Mouse (Mus musculus): ENCODE results near the gene Sympk. TPM values are rescaled to one million over a fixed set of nuclear protein-coding genes. Genes with fewer than 3 reads are reported as not detected.

Gene Sympk
- polyA plus RNA-seq (2012; fragmentation: generic; extraction: Trizol): 90.3 TPM

- no peaks in the 10 kb centered on the region for H3K36me3 ChIP-seq (ENCODE audit: control insufficient read depth, insufficient read depth)
- peaks cover 20% of the 10 kb centered on the region for H3K79me2 ChIP-seq (ENCODE audit: control insufficient read depth, insufficient read depth)
- peaks cover 3% of the 10 kb centered on the region for H3K27me3 ChIP-seq (ENCODE audit: control insufficient read depth, insufficient read depth, insufficient read length)
- no peak for TF ChIP-seq MYOG (IDR thresholded peaks at IDR 0.05; ENCODE audit: control insufficient read depth in 1 of 3, insufficient read depth in 1 of 3, insufficient read length in 2 of 3, low read depth in 2 of 3)
- TF ChIP-seq POLR2A (IDR thresholded peaks at IDR 0.05; ENCODE audit: insufficient read length, low read depth): peak; percentile 77
- no peak for TF ChIP-seq TCF3 (IDR thresholded peaks at IDR 0.05; ENCODE audit: insufficient read length, low read depth)
- TF ChIP-seq CEBPB (IDR thresholded peaks at IDR 0.05; ENCODE audit: insufficient read depth, poor library complexity, severe bottlenecking): no peak
- no peak for TF ChIP-seq MYOD1 (IDR thresholded peaks at IDR 0.05; ENCODE audit: control insufficient read depth in 1 of 3, insufficient read length in 2 of 3, low read depth in 2 of 3)
- peak; percentile 71 for TF ChIP-seq POLR2AphosphoS2 (IDR thresholded peaks at IDR 0.05; ENCODE audit: insufficient read length, low read depth)
- TF ChIP-seq SRF (IDR thresholded peaks at IDR 0.05; ENCODE audit: control insufficient read depth, insufficient read length, low read depth): no peak
- no peak for TF ChIP-seq REST (IDR thresholded peaks at IDR 0.05; ENCODE audit: insufficient read depth, insufficient read length)
- no peak for TF ChIP-seq E2F4 (IDR thresholded peaks at IDR 0.05; ENCODE audit: insufficient read depth)
- peak within 1 kb of the TSS; percentile 91 for H3K4me2 ChIP-seq (ENCODE audit: low read depth)
- peak within 1 kb of the TSS; percentile 60 for H3K4me3 ChIP-seq
- peak within 1 kb of the TSS; percentile 77 for H3ac ChIP-seq (ENCODE audit: control insufficient read depth, insufficient read length)
These were observed at the start of gene Sympk for GRCm38 (mm10) chr7:19024096-19024506. Gene Sympk, plus strand, starts transcription at chr7:19024377.

DNA sequence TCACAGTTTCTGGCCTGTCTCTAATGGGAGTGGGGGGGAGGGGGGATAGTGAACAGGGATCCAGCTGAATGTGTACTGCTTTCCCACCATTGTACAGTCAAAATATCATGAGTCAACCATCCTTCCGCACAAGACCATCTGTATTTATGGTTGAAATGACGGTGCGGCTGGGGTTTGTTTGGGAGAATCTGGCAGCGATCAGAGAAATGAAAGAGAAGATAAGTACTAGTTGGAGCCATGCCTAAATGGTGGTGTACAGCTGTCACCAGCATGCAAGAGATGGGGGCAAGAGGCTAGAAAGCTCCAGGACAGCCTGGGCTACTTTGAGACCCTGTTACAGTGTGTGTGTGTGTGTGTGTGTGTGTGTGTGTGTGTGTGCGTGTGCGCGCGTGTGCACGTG is 45.8 kb upstream of the Sympk start:
- Histone ChIP-seq H3K27me3 (ENCODE audit: control insufficient read depth, insufficient read depth, insufficient read length) (peaks cover 8% of the 10 kb centered on the region), H3K4me3 (no peak overlapping the region), H3ac (ENCODE audit: control insufficient read depth, insufficient read length) (no peak overlapping the region), H3K79me2 (ENCODE audit: control insufficient read depth, insufficient read depth) (no peaks in the 10 kb centered on the region), H3K4me2 (ENCODE audit: low read depth) (no peak overlapping the region), H3K36me3 (ENCODE audit: control insufficient read depth, insufficient read depth) (no peaks in the 10 kb centered on the region)
- TF ChIP-seq MYOD1 (IDR thresholded peaks at IDR 0.05; ENCODE audit: control insufficient read depth in 1 of 3, insufficient read length in 2 of 3, low read depth in 2 of 3) (peak in 2 of 3 experiments; percentile 30 to 51), TCF3 (IDR thresholded peaks at IDR 0.05; ENCODE audit: insufficient read length, low read depth) (no peak), POLR2AphosphoS2 (IDR thresholded peaks at IDR 0.05; ENCODE audit: insufficient read length, low read depth) (no peak)

- peaks cover 26% of the 10 kb centered on the region for H3K27me3 ChIP-seq (ENCODE audit: control insufficient read depth, insufficient read depth, insufficient read length)
- no peaks in the 10 kb centered on the region for H3K36me3 ChIP-seq (ENCODE audit: control insufficient read depth, insufficient read depth)
- H3K4me2 ChIP-seq (ENCODE audit: low read depth): no peak overlapping the region
- H3K4me3 ChIP-seq: no peak overlapping the region
- no peaks in the 10 kb centered on the region for H3K79me2 ChIP-seq (ENCODE audit: control insufficient read depth, insufficient read depth)
- TF ChIP-seq TCF3 (IDR thresholded peaks at IDR 0.05; ENCODE audit: insufficient read length, low read depth) (no peak), MYOD1 (IDR thresholded peaks at IDR 0.05; ENCODE audit: control insufficient read depth in 1 of 3, insufficient read length in 2 of 3, low read depth in 2 of 3) (no peak), TCF12 (IDR thresholded peaks at IDR 0.05; ENCODE audit: insufficient read depth, poor library complexity, severe bottlenecking) (no peak), MAX (IDR thresholded peaks at IDR 0.05; ENCODE audit: low read depth) (no peak), SRF (IDR thresholded peaks at IDR 0.05; ENCODE audit: control insufficient read depth, insufficient read length, low read depth) (no peak), POLR2A (IDR thresholded peaks at IDR 0.05; ENCODE audit: insufficient read length, low read depth) (no peak), MYOG (IDR thresholded peaks at IDR 0.05; ENCODE audit: control insufficient read depth in 1 of 3, insufficient read depth in 1 of 3, insufficient read length in 2 of 3, low read depth in 2 of 3) (no peak), CEBPB (IDR thresholded peaks at IDR 0.05; ENCODE audit: insufficient read depth, poor library complexity, severe bottlenecking) (no peak), E2F4 (IDR thresholded peaks at IDR 0.05; ENCODE audit: insufficient read depth) (no peak), USF1 (IDR thresholded peaks at IDR 0.05; ENCODE audit: low read depth) (no peak)
- no peak overlapping the region for H3ac ChIP-seq (ENCODE audit: control insufficient read depth, insufficient read length)
These were observed 37.7 kb upstream of the Sympk start for GRCm38 (mm10) chr7:18986503-18986902.

- Histone ChIP-seq H3ac (ENCODE audit: control insufficient read depth, insufficient read length) (no peak within 1 kb of the TSS), H3K4me2 (ENCODE audit: low read depth) (no peak within 1 kb of the TSS), H3K27me3 (ENCODE audit: control insufficient read depth, insufficient read depth, insufficient read length) (peaks cover 26% of the 10 kb centered on the region), H3K36me3 (ENCODE audit: control insufficient read depth, insufficient read depth) (no peaks in the 10 kb centered on the region), H3K4me3 (no peak within 1 kb of the TSS), H3K79me2 (ENCODE audit: control insufficient read depth, insufficient read depth) (no peaks in the 10 kb centered on the region)
- no peak for TF ChIP-seq CEBPB (IDR thresholded peaks at IDR 0.05; ENCODE audit: insufficient read depth, poor library complexity, severe bottlenecking)
- TF ChIP-seq POLR2AphosphoS2 (IDR thresholded peaks at IDR 0.05; ENCODE audit: insufficient read length, low read depth): no peak
- TF ChIP-seq USF1 (IDR thresholded peaks at IDR 0.05; ENCODE audit: low read depth): no peak
- TF ChIP-seq SRF (IDR thresholded peaks at IDR 0.05; ENCODE audit: control insufficient read depth, insufficient read length, low read depth): no peak
- TF ChIP-seq TCF3 (IDR thresholded peaks at IDR 0.05; ENCODE audit: insufficient read length, low read depth): no peak
- no peak for TF ChIP-seq MYOG (IDR thresholded peaks at IDR 0.05; ENCODE audit: control insufficient read depth in 1 of 3, insufficient read depth in 1 of 3, insufficient read length in 2 of 3, low read depth in 2 of 3)
These were observed 37.1 kb upstream of the Sympk start, which contains the start of gene Nanos2 for GRCm38 (mm10) chr7:18987100-18987499. Gene Nanos2, plus strand, starts transcription at chr7:18987400.

GRCm38 (mm10) chr7:18987747-18988146 is 36.4 kb upstream of the Sympk start:
- Histone ChIP-seq H3K27me3 (ENCODE audit: control insufficient read depth, insufficient read depth, insufficient read length) (peaks cover 26% of the 10 kb centered on the region), H3K4me3 (no peak overlapping the region), H3K36me3 (ENCODE audit: control insufficient read depth, insufficient read depth) (no peaks in the 10 kb centered on the region), H3ac (ENCODE audit: control insufficient read depth, insufficient read length) (no peak overlapping the region), H3K79me2 (ENCODE audit: control insufficient read depth, insufficient read depth) (no peaks in the 10 kb centered on the region), H3K4me2 (ENCODE audit: low read depth) (no peak overlapping the region)
- TF ChIP-seq SRF (IDR thresholded peaks at IDR 0.05; ENCODE audit: control insufficient read depth, insufficient read length, low read depth) (no peak), POLR2A (IDR thresholded peaks at IDR 0.05; ENCODE audit: insufficient read length, low read depth) (no peak)
